Mouse (Mus musculus): ENCODE measurements around the gene Bod1.

GRCm38 (mm10) chr11:31684126-31684525 lies 12.4 kb upstream of the Bod1 start:
- no peak for TF ChIP-seq POLR2A (IDR thresholded peaks at IDR 0.05; ENCODE audit: extremely low read depth, insufficient read depth, low read length)
- TF ChIP-seq CTCF (IDR thresholded peaks at IDR 0.05; ENCODE audit: extremely low read depth, insufficient read depth, low read length): no peak
